Mouse (Mus musculus) frontal cortex, postnatal 14 days (tissue): ENCODE results near the gene Tiam1.
A peak's percentile ranks its signal among the peaks of the same experiment; 100 is the strongest.

Source experiments
- DNase-seq, 2 experiments: peaks; one replicate each; pipeline ENCODE4 v3.0.0; 2022; ENCODE audit warnings: low spot score in 2 of 2

The Tiam1 gene

GRCm38 (mm10) chr16:89796566-89796965, 347.0 kb downstream of the Tiam1 start:
- DNase-seq, result no peak

- no peak for DNase-seq
Measured at GRCm38 (mm10) chr16:89789792-89790434, 353.7 kb downstream of the Tiam1 start.

GRCm38 (mm10) chr16:89785795-89786194, 357.8 kb downstream of the Tiam1 start:
- no peak for DNase-seq

GRCm38 (mm10) chr16:89779705-89780104, 363.9 kb downstream of the Tiam1 start:
- no peak for DNase-seq

- DNase-seq, result no peak
Measured at GRCm38 (mm10) chr16:89777450-89777849, 366.1 kb downstream of the Tiam1 start.

GRCm38 (mm10) chr16:89774553-89774913, 369.0 kb downstream of the Tiam1 start:
- no peak for DNase-seq

GRCm38 (mm10) chr16:89773657-89774552, 369.7 kb downstream of the Tiam1 start:
- DNase-seq, result peak; percentile 81 to 91

GRCm38 (mm10) chr16:89765919-89766318, 377.6 kb downstream of the Tiam1 start:
- DNase-seq, result no peak

- no peak for DNase-seq
Measured at GRCm38 (mm10) chr16:89765470-89765869, 378.1 kb downstream of the Tiam1 start.

- DNase-seq, result no peak
Measured at GRCm38 (mm10) chr16:89763812-89764211, 379.8 kb downstream of the Tiam1 start.

- DNase-seq, result no peak
Measured at GRCm38 (mm10) chr16:89762523-89762922, 381.0 kb downstream of the Tiam1 start.

- DNase-seq, result no peak
Measured at GRCm38 (mm10) chr16:89762096-89762495, 381.5 kb downstream of the Tiam1 start.

- DNase-seq, result no peak
Measured at GRCm38 (mm10) chr16:89757384-89757783, 386.2 kb downstream of the Tiam1 start.

GRCm38 (mm10) chr16:89754709-89755108, 388.9 kb downstream of the Tiam1 start:
- DNase-seq, result no peak

- no peak for DNase-seq
Measured at GRCm38 (mm10) chr16:89747864-89748263, 395.7 kb downstream of the Tiam1 start.

GRCm38 (mm10) chr16:89739559-89739958, 404.0 kb downstream of the Tiam1 start:
- no peak for DNase-seq

- no peak for DNase-seq
Measured at GRCm38 (mm10) chr16:89738963-89739362, 404.6 kb downstream of the Tiam1 start.
